Mouse (Mus musculus): ENCODE results near the gene Arhgap32. TPM values are rescaled to one million over a fixed set of nuclear protein-coding genes. Genes with fewer than 3 reads are reported as not detected.
"Not testable (repeated sequence)": the region's sequence is repeated elsewhere in the genome, so short reads cannot be mapped to it uniquely, and the experiment has no call there.

Arhgap32 gene
- polyA plus RNA-seq, 1 experiment from 2014 or later: 12.3 TPM

- no peak for TF ChIP-seq CTCF (IDR thresholded peaks at IDR 0.05)
- H3K27me3 ChIP-seq: no peaks in the 10 kb centered on the region
- ChIA-PET CTCF (interaction anchor here (1.2 kb wide), 1 partner anchor 19 kb away, joined by 4 read pairs; no protein-coding TSS in a partner anchor), POLR2A (no interaction called here)
- ATAC-seq (no peak), DNase-seq (ENCODE audit: low read depth, low spot score) (no peak)
- in situ Hi-C loops (cut with MboI; ENCODE audit: low pct_unique_long_range_greater_than_20kb): no loop called here
Measured at GRCm38 (mm10) chr9:32100561-32100960, 15.4 kb upstream of the Arhgap32 start.

- ATAC-seq: no peak
- CTCF ChIA-PET: no interaction called here
- H3K27me3 ChIP-seq: no peaks in the 10 kb centered on the region
- in situ Hi-C loops (cut with MboI; ENCODE audit: low pct_unique_long_range_greater_than_20kb): no loop called here
- DNase-seq (ENCODE audit: low read depth, low spot score): no peak
- no peak for TF ChIP-seq CTCF (IDR thresholded peaks at IDR 0.05)
- POLR2A ChIA-PET: no interaction called here
Measured at GRCm38 (mm10) chr9:32101488-32101887, 14.4 kb upstream of the Arhgap32 start.

DNA sequence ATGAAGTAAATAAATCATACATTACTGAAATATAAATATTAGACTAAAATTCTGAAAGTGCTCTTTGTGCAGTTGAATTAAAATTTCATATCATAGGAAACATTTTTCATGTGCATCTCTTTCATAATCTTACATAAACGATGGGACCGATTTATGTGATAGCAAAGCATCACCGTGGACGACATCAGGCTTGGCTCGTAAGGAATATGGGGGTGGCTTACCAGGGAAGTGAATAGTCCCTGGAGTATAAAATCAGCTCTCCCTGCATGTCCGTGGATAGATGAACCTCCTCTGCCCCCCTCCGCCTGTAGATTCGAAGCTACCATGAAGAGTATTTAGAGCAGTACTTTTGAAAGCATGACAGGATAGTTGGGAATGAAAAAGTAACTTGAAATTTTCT, 11.3 kb upstream of the Arhgap32 start:
- TF ChIP-seq CTCF (IDR thresholded peaks at IDR 0.05): no peak
- CTCF ChIA-PET: no interaction called here
- ATAC-seq: no peak
- no peaks in the 10 kb centered on the region for H3K27me3 ChIP-seq
- in situ Hi-C loops (cut with MboI; ENCODE audit: low pct_unique_long_range_greater_than_20kb): no loop called here
- POLR2A ChIA-PET: no interaction called here
- DNase-seq (ENCODE audit: low read depth, low spot score): no peak

GRCm38 (mm10) chr9:32110376-32110775, 5.6 kb upstream of the Arhgap32 start:
- TF ChIP-seq CTCF (IDR thresholded peaks at IDR 0.05): no peak
- no peaks in the 10 kb centered on the region for H3K27me3 ChIP-seq
- ChIA-PET CTCF (no interaction called here), POLR2A (no interaction called here)
- in situ Hi-C loops (cut with MboI; ENCODE audit: low pct_unique_long_range_greater_than_20kb): no loop called here
- ATAC-seq: no peak
- DNase-seq (ENCODE audit: low read depth, low spot score): no peak

GRCm38 (mm10) chr9:32116272-32116671, 336 bp downstream of the Arhgap32 start:
- ChIA-PET POLR2A (no interaction called here), CTCF (no interaction called here)
- TF ChIP-seq CTCF (IDR thresholded peaks at IDR 0.05): no peak
- DNase-seq (ENCODE audit: low read depth, low spot score) (no peak), ATAC-seq (no peak)
- no peaks in the 10 kb centered on the region for H3K27me3 ChIP-seq
- in situ Hi-C loops (cut with MboI; ENCODE audit: low pct_unique_long_range_greater_than_20kb): no loop called here

DNA sequence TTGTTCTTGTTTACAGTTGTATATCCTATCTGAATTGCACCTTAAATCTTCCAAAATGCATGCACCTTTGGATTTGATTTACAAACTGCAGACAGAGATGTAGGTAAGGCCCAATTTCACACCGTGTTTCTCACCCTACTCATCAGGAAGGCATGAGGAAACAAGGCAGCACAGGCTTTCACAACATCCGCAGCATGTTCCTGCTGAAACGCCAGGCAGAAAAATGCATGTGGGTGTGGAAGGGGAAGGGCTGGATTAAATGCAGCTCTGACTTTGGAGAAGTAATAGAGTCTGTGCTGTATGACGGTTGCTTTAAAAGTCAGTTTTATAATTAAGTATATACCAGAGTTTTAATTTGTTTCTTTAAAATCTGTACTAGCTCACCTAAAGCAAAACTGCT, 1.9 kb downstream of the Arhgap32 start:
- peak; percentile 67 for ATAC-seq
- no peaks in the 10 kb centered on the region for H3K27me3 ChIP-seq
- ChIA-PET POLR2A (no interaction called here), CTCF (no interaction called here)
- in situ Hi-C loops (cut with MboI; ENCODE audit: low pct_unique_long_range_greater_than_20kb): no loop called here
- DNase-seq (ENCODE audit: low read depth, low spot score): no peak
- TF ChIP-seq CTCF (IDR thresholded peaks at IDR 0.05): no peak

DNA sequence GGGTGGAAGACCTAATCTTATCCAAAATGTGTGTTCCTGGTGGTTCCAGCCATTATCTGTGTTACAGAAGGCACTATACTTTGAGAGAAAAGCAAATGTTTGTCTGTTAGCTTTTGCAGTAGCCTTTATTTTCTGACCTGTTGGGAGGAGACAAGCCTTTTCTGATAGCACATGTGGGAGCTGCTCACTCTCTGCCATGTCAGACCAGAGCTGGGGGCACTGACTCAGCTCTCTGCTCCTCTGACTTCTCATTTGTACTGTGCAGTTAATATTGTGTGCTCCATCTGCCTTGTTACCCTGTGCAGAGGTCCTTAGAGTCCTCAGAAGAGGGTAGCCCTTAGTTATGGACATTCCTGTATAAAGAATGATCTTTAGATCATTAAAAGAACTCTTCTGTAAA, 2.5 kb downstream of the Arhgap32 start:
- POLR2A ChIA-PET: no interaction called here
- DNase-seq (ENCODE audit: low read depth, low spot score): no peak

GRCm38 (mm10) chr9:32119586-32119985, 3.6 kb downstream of the Arhgap32 start:
- POLR2A ChIA-PET: interaction anchor here (0.6 kb wide), 1 partner anchor 406 kb away, joined by 3 read pairs; no protein-coding TSS in a partner anchor
- H3K27me3 ChIP-seq: no peaks in the 10 kb centered on the region
- in situ Hi-C loops (cut with MboI; ENCODE audit: low pct_unique_long_range_greater_than_20kb): no loop called here
- CTCF ChIA-PET: interaction anchor here (1.2 kb wide), 1 partner anchor 19 kb away, joined by 4 read pairs; no protein-coding TSS in a partner anchor
- DNase-seq (ENCODE audit: low read depth, low spot score): no peak
- ATAC-seq: no peak
- TF ChIP-seq CTCF (IDR thresholded peaks at IDR 0.05): no peak

More for the DNA sequence above, 2.5 kb downstream of the Arhgap32 start:
- in situ Hi-C loops (cut with MboI; ENCODE audit: low pct_unique_long_range_greater_than_20kb): no loop called here
- no peaks in the 10 kb centered on the region for H3K27me3 ChIP-seq
- no peak for ATAC-seq
- CTCF ChIA-PET: no interaction called here
- TF ChIP-seq CTCF (IDR thresholded peaks at IDR 0.05): no peak

- POLR2A ChIA-PET: no interaction called here
- DNase-seq (ENCODE audit: low read depth, low spot score) (no peak), ATAC-seq (no peak)
- no peaks in the 10 kb centered on the region for H3K27me3 ChIP-seq
- TF ChIP-seq CTCF (IDR thresholded peaks at IDR 0.05): no peak
- in situ Hi-C loops (cut with MboI; ENCODE audit: low pct_unique_long_range_greater_than_20kb): no loop called here
- CTCF ChIA-PET: interaction anchor here (1.2 kb wide), 1 partner anchor 20 kb away, joined by 4 read pairs; no protein-coding TSS in a partner anchor
Measured at GRCm38 (mm10) chr9:32120162-32120561, 4.2 kb downstream of the Arhgap32 start.

DNA sequence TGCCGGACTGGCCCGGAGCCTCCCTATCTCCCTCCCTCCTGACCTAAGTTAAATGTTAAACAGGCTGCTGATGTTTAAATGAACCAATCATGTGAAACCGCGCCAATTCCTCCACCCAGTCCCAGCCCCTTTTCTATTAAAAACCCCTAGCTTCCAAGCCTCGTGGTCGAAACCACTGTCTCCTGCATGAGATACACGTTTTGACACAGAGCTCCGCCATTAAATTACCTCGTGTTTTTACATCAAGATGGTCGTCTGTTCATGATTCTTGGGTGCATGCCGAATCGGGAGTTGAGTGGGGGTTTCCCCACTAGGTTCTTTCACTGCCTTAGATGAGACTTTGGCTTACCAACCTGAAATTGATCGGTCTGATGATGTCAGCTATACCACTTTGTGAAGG, 5.3 kb downstream of the Arhgap32 start:
- DNase-seq (ENCODE audit: low read depth, low spot score); in situ Hi-C loops (cut with MboI; ENCODE audit: low pct_unique_long_range_greater_than_20kb); H3K27me3 ChIP-seq; ATAC-seq; POLR2A ChIA-PET; CTCF ChIA-PET: not testable (repeated sequence)

DNA sequence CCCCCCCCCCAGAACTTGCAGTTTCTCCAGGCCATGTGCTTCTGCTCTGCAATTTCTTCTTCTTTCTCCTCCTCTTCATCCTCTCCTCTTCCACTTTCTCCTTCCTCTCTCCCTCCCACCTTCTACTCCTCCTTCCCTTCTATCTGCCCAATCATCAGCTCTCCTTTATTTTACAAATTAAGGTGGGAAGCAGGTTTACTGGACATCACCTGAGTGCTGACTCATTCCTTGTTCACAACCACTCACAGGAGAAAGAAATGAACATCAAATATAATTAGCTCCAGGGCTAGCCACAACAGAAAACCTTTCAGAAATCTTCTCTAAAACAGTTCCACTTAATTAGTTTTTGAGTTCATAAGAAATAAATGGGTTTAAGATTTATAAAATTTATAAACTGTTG, 20.3 kb downstream of the Arhgap32 start:
- ChIA-PET POLR2A (no interaction called here), CTCF (no interaction called here)
- H3K27me3 ChIP-seq: no peaks in the 10 kb centered on the region
- no peak for TF ChIP-seq CTCF (IDR thresholded peaks at IDR 0.05)
- DNase-seq (ENCODE audit: low read depth, low spot score): no peak
- ATAC-seq: no peak
- in situ Hi-C loops (cut with MboI; ENCODE audit: low pct_unique_long_range_greater_than_20kb): no loop called here

DNA sequence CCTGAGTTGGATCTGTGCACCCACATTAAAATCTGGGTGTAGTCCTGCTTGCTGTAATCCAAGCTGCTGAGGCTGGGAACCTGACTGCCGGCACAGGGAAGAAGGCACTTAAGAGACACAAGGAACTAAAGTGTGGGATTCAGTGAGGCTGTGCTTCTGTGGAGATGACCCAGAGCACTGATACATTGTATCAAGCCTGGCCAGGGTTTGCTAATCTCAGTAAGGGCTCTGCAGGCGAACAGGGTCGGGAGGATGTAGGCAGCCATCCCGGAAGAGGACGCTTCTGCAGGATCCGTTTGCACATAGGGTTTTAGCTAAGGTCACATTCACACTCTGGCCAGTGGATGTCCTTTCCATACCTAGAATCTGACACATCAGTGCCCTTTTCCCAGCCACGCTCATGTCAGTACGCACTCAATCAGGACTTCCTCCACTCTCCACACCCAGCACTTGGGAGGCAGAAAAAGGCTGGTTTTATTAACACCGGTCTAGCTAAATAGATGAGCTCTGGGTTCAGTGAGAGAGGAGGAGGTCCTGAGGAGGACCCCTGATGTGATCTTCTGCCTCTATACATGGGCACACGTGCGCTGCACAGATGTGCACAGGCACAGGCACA, 20.9 kb downstream of the Arhgap32 start:
- no peaks in the 10 kb centered on the region for H3K27me3 ChIP-seq
- ChIA-PET POLR2A (no interaction called here), CTCF (no interaction called here)
- in situ Hi-C loops (cut with MboI; ENCODE audit: low pct_unique_long_range_greater_than_20kb): no loop called here
- no peak for DNase-seq (ENCODE audit: low read depth, low spot score)
- ATAC-seq: no peak
- no peak for TF ChIP-seq CTCF (IDR thresholded peaks at IDR 0.05)

Data from Patski (cell line).